8 mouse cellular contexts compared by ENCODE assay signal in genomic region chr8:10402606-10403005, GRCm38 (mm10).
DNase-seq lines count a peak whose midpoint lies in the region; ATAC-seq and TF ChIP-seq lines count a peak whose summit lies in the region.

No protein-coding gene starts in this region.

- TF ChIP-seq EP300 in heart, adult 2 months (IDR thresholded peaks at IDR 0.05; ENCODE audit: insufficient read depth, low read depth, low read length) = no peak

- intact Hi-C loops in heart, adult 2 months (cut with DNase I) = loop anchor here (1.0 to 5.0 kb wide), 5 partner anchors 172 to 1170 kb away; no protein-coding TSS in a partner anchor
- intact Hi-C loops in heart, postnatal 25 days (cut with DNase I) = loop anchor here (1.0 to 5.0 kb wide), 4 partner anchors 172 to 1170 kb away; no protein-coding TSS in a partner anchor

- peak; percentile 92 for TF ChIP-seq CTCF in heart, adult 2 months (IDR thresholded peaks at IDR 0.05)

- H3K27me3 ChIP-seq in heart, adult 2 months (ENCODE audit: control insufficient read depth, insufficient read depth, low read length) = no peaks in the 10 kb centered on the region
- no peaks in the 10 kb centered on the region for H3K27me3 ChIP-seq in embryonic facial prominence, embryonic 14.5 days (replicated peaks; ENCODE audit: control insufficient read depth, insufficient read depth, low read length)
- no peaks in the 10 kb centered on the region for H3K27me3 ChIP-seq in neural tube, embryonic 12.5 days (replicated peaks)

- no peak overlapping the region for H3K4me2 ChIP-seq in embryonic facial prominence, embryonic 14.5 days (ENCODE audit: low read depth, low read length)
- no peak overlapping the region for H3K4me2 ChIP-seq in neural tube, embryonic 12.5 days (replicated peaks)

- 8% methylated on average over 4 of the region's 4 CpGs for WGBS in heart, adult 2 months
- 6% methylated on average over 4 of the region's 4 CpGs for WGBS in embryonic facial prominence, embryonic 14.5 days
- WGBS in neural tube, embryonic 12.5 days = 10% methylated on average over 4 of the region's 4 CpGs

- H3K9ac ChIP-seq in heart, adult 2 months (ENCODE audit: low read depth, low read length) = no peak overlapping the region
- H3K9ac ChIP-seq in embryonic facial prominence, embryonic 14.5 days (ENCODE audit: low read depth, low read length) = no peak overlapping the region
- no peak overlapping the region for H3K9ac ChIP-seq in neural tube, embryonic 12.5 days

- no peak for DNase-seq in heart, adult 2 months
- DNase-seq in heart, postnatal 25 days (ENCODE audit: low spot score) = no peak
- peak; percentile 89 for DNase-seq in 3T3-L1 (ENCODE audit: low read depth, low spot score)
- DNase-seq in NIH3T3 (ENCODE audit: low read depth) = peak; percentile 87
- peak; percentile 83 for DNase-seq in embryonic facial prominence, embryonic 14.5 days (ENCODE audit: low spot score)
- DNase-seq in layer of hippocampus, postnatal 10 days (ENCODE audit: low spot score in 2 of 2) = peak; percentile 39 to 58
- no peak for DNase-seq in spleen, adult 18-20 months

- H3K27ac ChIP-seq in heart, adult 2 months = no peak overlapping the region
- no peak overlapping the region for H3K27ac ChIP-seq in embryonic facial prominence, embryonic 14.5 days (replicated peaks; ENCODE audit: low read depth, low read length)
- H3K27ac ChIP-seq in neural tube, embryonic 12.5 days = no peak overlapping the region

- H3K9me3 ChIP-seq in embryonic facial prominence, embryonic 14.5 days (ENCODE audit: control insufficient read depth, low read length) = no peaks in the 10 kb centered on the region
- no peaks in the 10 kb centered on the region for H3K9me3 ChIP-seq in neural tube, embryonic 12.5 days

- no peak for TF ChIP-seq POLR2A in heart, adult 2 months (IDR thresholded peaks at IDR 0.05; ENCODE audit: insufficient read depth, low read depth, low read length)

- no peaks in the 10 kb centered on the region for H3K79me2 ChIP-seq in heart, adult 2 months (replicated peaks; ENCODE audit: control insufficient read depth, insufficient read depth, low read length)

- H3K4me1 ChIP-seq in heart, adult 2 months (ENCODE audit: control insufficient read depth, insufficient read depth, low read length) = no peaks in the 10 kb centered on the region
- no peaks in the 10 kb centered on the region for H3K4me1 ChIP-seq in embryonic facial prominence, embryonic 14.5 days (ENCODE audit: control insufficient read depth, insufficient read depth, low read length)
- no peaks in the 10 kb centered on the region for H3K4me1 ChIP-seq in neural tube, embryonic 12.5 days

- no peaks in the 10 kb centered on the region for H3K36me3 ChIP-seq in heart, adult 2 months (ENCODE audit: control insufficient read depth, insufficient read depth, low read length)
- H3K36me3 ChIP-seq in embryonic facial prominence, embryonic 14.5 days (ENCODE audit: control insufficient read depth, insufficient read depth, low read length) = no peaks in the 10 kb centered on the region
- no peaks in the 10 kb centered on the region; the same call in 1 of the 2 replicates for H3K36me3 ChIP-seq in neural tube, embryonic 12.5 days

- ATAC-seq in embryonic facial prominence, embryonic 14.5 days (ENCODE audit: low read depth) = no peak
- peak; percentile 21; the same call in 1 of the 2 replicates for ATAC-seq in neural tube, embryonic 12.5 days (ENCODE audit: low FRiP score, low read depth)

- no peak overlapping the region for H3K4me3 ChIP-seq in heart, adult 2 months
- no peak overlapping the region for H3K4me3 ChIP-seq in embryonic facial prominence, embryonic 14.5 days (ENCODE audit: low read depth, low read length)
- H3K4me3 ChIP-seq in neural tube, embryonic 12.5 days = no peak overlapping the region

Comparison
In these comparisons a context has a peak if more than half of its experiments do, and no peak if none do; other contexts are left out.
1. DNase-seq: peak in 3T3-L1 (single experiment), NIH3T3 (single experiment), embryonic facial prominence, embryonic 14.5 days (single experiment) and layer of hippocampus, postnatal 10 days (2 of 2); none in heart, adult 2 months (0 of 2), heart, postnatal 25 days (single experiment) and spleen, adult 18-20 months (0 of 2).